Mouse (Mus musculus) CD4-positive, CD25-positive, alpha-beta regulatory T cell (primary cell): ENCODE measurements around the gene Samt4. TPM values are rescaled to one million over a fixed set of nuclear protein-coding genes. Genes with fewer than 3 reads are reported as not detected.

ENCODE experiments used
- polyA plus RNA-seq: library from polyadenylated mRNA; unstranded; fragments of 100-300 nt; shearing (Covaris generic); gene quantifications from one replicate; pipeline ENCODE4 v1.2.1, GENCODE M21; 2017

Samt4 gene
- polyA plus RNA-seq: not detected

GRCm38 (mm10) chrX:154481702-154482101, at the start of gene Samt4:
TSS of gene Samt4 (plus strand) at chrX:154482002.

Other genes with a start within 250 kb of the Samt4 start
- not detected for gene 4930524N10Rik, start 138.6 kb upstream of the Samt4 start, polyA plus RNA-seq
- gene Samt2, start 97.4 kb downstream of the Samt4 start, polyA plus RNA-seq: not detected